Mouse (Mus musculus): ENCODE results near the gene Pecam1. TPM values are rescaled to one million over a fixed set of nuclear protein-coding genes. Genes with fewer than 3 reads are reported as not detected.
"Not testable (repeated sequence)": the region's sequence is repeated elsewhere in the genome, so short reads cannot be mapped to it uniquely, and the experiment has no call there.

The Pecam1 gene
- total RNA-seq, 2 experiments from 2014 or later: 33.7 to 36.2 TPM

GRCm38 (mm10) chr11:106776960-106777359, 26.5 kb upstream of the Pecam1 start:
- intact Hi-C loops (cut with DNase I): no loop called here
- no peak for DNase-seq

GRCm38 (mm10) chr11:106773061-106773460, 22.6 kb upstream of the Pecam1 start:
- intact Hi-C loops (cut with DNase I): no loop called here
- DNase-seq: no peak

- DNase-seq: no peak
- intact Hi-C loops (cut with DNase I): no loop called here
Observed at GRCm38 (mm10) chr11:106770195-106770974, 20.0 kb upstream of the Pecam1 start.

GRCm38 (mm10) chr11:106767516-106767915, 17.1 kb upstream of the Pecam1 start:
- intact Hi-C loops (cut with DNase I): no loop called here
- no peak for DNase-seq

- no peak for DNase-seq
Observed at GRCm38 (mm10) chr11:106766611-106767162, 16.3 kb upstream of the Pecam1 start.

GRCm38 (mm10) chr11:106762800-106763185, 12.4 kb upstream of the Pecam1 start:
- DNase-seq: no peak
- intact Hi-C loops (cut with DNase I): no loop called here

More at GRCm38 (mm10) chr11:106766611-106767162, 16.3 kb upstream of the Pecam1 start:
- intact Hi-C loops (cut with DNase I): no loop called here

GRCm38 (mm10) chr11:106762139-106762799, 11.8 kb upstream of the Pecam1 start:
- intact Hi-C loops (cut with DNase I): no loop called here

GRCm38 (mm10) chr11:106760511-106760910, 10.1 kb upstream of the Pecam1 start:
- intact Hi-C loops (cut with DNase I): no loop called here
- DNase-seq: no peak

More at GRCm38 (mm10) chr11:106762139-106762799, 11.8 kb upstream of the Pecam1 start:
- DNase-seq: no peak

- intact Hi-C loops (cut with DNase I): no loop called here
- DNase-seq: no peak
Observed at GRCm38 (mm10) chr11:106759028-106759427, 8.6 kb upstream of the Pecam1 start.

GRCm38 (mm10) chr11:106755583-106755982, 5.2 kb upstream of the Pecam1 start:
- DNase-seq: no peak
- intact Hi-C loops (cut with DNase I): no loop called here

- intact Hi-C loops (cut with DNase I): no loop called here
Observed at GRCm38 (mm10) chr11:106753314-106753713, 2.9 kb upstream of the Pecam1 start.

GRCm38 (mm10) chr11:106752103-106752502, 1.7 kb upstream of the Pecam1 start:
- no peak for DNase-seq
- intact Hi-C loops (cut with DNase I): no loop called here

More at GRCm38 (mm10) chr11:106753314-106753713, 2.9 kb upstream of the Pecam1 start:
- no peak for DNase-seq

GRCm38 (mm10) chr11:106751039-106752018, 901 bp upstream of the Pecam1 start, which contains the start of gene Milr1:
TSS of gene Milr1 (plus strand) at chr11:106751226.
- intact Hi-C loops (cut with DNase I): no loop called here
- DNase-seq: no peak

- DNase-seq; intact Hi-C loops (cut with DNase I): not testable (repeated sequence)
Observed at GRCm38 (mm10) chr11:106749557-106750120, 789 bp downstream of the Pecam1 start.

GRCm38 (mm10) chr11:106744949-106745348, 5.5 kb downstream of the Pecam1 start:
- DNase-seq: no peak
- intact Hi-C loops (cut with DNase I): loop anchor here (5.0 kb wide), 1 partner anchor 63 kb away; no protein-coding TSS in a partner anchor

- DNase-seq: no peak
- intact Hi-C loops (cut with DNase I): loop anchor here (5.0 kb wide), 1 partner anchor 60 kb away; no protein-coding TSS in a partner anchor
Observed at GRCm38 (mm10) chr11:106742388-106742841, 8.0 kb downstream of the Pecam1 start.

- no peak for DNase-seq
- intact Hi-C loops (cut with DNase I): loop anchor here (5.0 kb wide), 1 partner anchor 60 kb away; no protein-coding TSS in a partner anchor
Observed at GRCm38 (mm10) chr11:106741826-106742225, 8.6 kb downstream of the Pecam1 start.

- no peak for DNase-seq
- intact Hi-C loops (cut with DNase I): loop anchor here (5.0 kb wide), 1 partner anchor 59 kb away; no protein-coding TSS in a partner anchor
Observed at GRCm38 (mm10) chr11:106741232-106741631, 9.2 kb downstream of the Pecam1 start.

- intact Hi-C loops (cut with DNase I): loop anchor here (5.0 kb wide), 1 partner anchor 58 kb away; no protein-coding TSS in a partner anchor
- DNase-seq: not testable (repeated sequence)
Observed at GRCm38 (mm10) chr11:106740724-106741123, 9.7 kb downstream of the Pecam1 start.

Data from gastrocnemius, postnatal 36 days (tissue).